Mouse (Mus musculus) MEL (cell line): ENCODE data around the gene Eipr1. TPM values are rescaled to one million over a fixed set of nuclear protein-coding genes. Genes with fewer than 3 reads are reported as not detected.

ENCODE experiments used
- DNase-seq: peaks from one replicate; pipeline ENCODE4 v3.0.0; 2011; ENCODE audit warnings: low read depth, low spot score
- H3K27ac ChIP-seq: 2 replicates; pipeline ENCODE4 v1.5.1; 2012; ENCODE audit warnings: low read depth, mild to moderate bottlenecking, control low read depth, low read length, moderate library complexity; ENCODE audit not compliant: control insufficient read depth
- H3K27me3 ChIP-seq, 2 experiments: fragments of 150-350 bp in 1 of 2; sonication (generic) in 1 of 2; 2 replicates each; pipeline ENCODE4 v1.6.1; 2012; ENCODE audit warnings: low read length in 2 of 2, mild to moderate bottlenecking in 2 of 2, improper control_type of control experiment in 1 of 2, moderate library complexity in 1 of 2; ENCODE audit not compliant: insufficient read depth in 2 of 2, control insufficient read depth in 1 of 2
- H3K36me3 ChIP-seq, 2 experiments: 2 replicates each; pipeline ENCODE4 v1.6.1; 2012 to 2014; ENCODE audit warnings: low read length in 2 of 2, improper control_type of control experiment in 1 of 2, inconsistent platforms in 1 of 2, mild to moderate bottlenecking in 1 of 2; ENCODE audit not compliant: insufficient read depth in 2 of 2, control insufficient read depth in 1 of 2
- H3K4me1 ChIP-seq, 2 experiments: fragments of 150-350 bp in 1 of 2; sonication (generic) in 1 of 2; 2 replicates each; pipeline ENCODE4 v1.6.1; 2012; ENCODE audit warnings: low read length in 2 of 2, improper control_type of control experiment in 1 of 2, mild to moderate bottlenecking in 1 of 2; ENCODE audit not compliant: insufficient read depth in 2 of 2, control insufficient read depth in 1 of 2
- H3K4me3 ChIP-seq, 2 experiments: fragments of 150-350 bp in 1 of 2; sonication (generic) in 1 of 2; 2 replicates each; pipeline ENCODE4 v1.5.1; 2012; ENCODE audit warnings: low read depth in 2 of 2, low read length in 2 of 2, mild to moderate bottlenecking in 2 of 2, moderate library complexity in 2 of 2, control low read depth in 1 of 2, improper control_type of control experiment in 1 of 2; ENCODE audit not compliant: control insufficient read depth in 1 of 2, insufficient read depth in 1 of 2
- H3K79me2 ChIP-seq: 2 replicates; pipeline ENCODE4 v1.6.1; 2012; ENCODE audit warnings: mild to moderate bottlenecking, low read length, moderate library complexity; ENCODE audit not compliant: control insufficient read depth, poor library complexity, insufficient read depth
- H3K9ac ChIP-seq: 2 replicates; pipeline ENCODE4 v1.6.1; 2012; ENCODE audit warnings: low read depth, mild to moderate bottlenecking, control low read depth, low read length, moderate library complexity; ENCODE audit not compliant: control insufficient read depth, poor library complexity, severe bottlenecking
- H3K9me3 ChIP-seq: fragments of 150-350 bp; sonication (generic); replicated peaks from 2 replicates; pipeline ENCODE4 v1.6.1; 2012; ENCODE audit warnings: mild to moderate bottlenecking, low read length, improper control_type of control experiment, moderate library complexity; ENCODE audit not compliant: insufficient read depth
- CHD1 ChIP-seq: IDR thresholded peaks from 2 replicates; pipeline ENCODE4 v1.6.1; 2012; ENCODE audit warnings: low read depth, mild to moderate bottlenecking, inconsistent platforms, low read length, improper control_type of control experiment
- CTCF ChIP-seq, 3 experiments: IDR thresholded peaks in 2 of 3; conservative IDR thresholded peaks in 1 of 3; 2 replicates each; pipeline ENCODE4 v1.5.1; 2011 to 2012; ENCODE audit warnings: low read length in 3 of 3, low read depth in 2 of 3, mild to moderate bottlenecking in 2 of 3, improper control_type of control experiment in 1 of 3, inconsistent platforms in 1 of 3, mixed read lengths in 1 of 3, moderate library complexity in 1 of 3; ENCODE audit not compliant: control insufficient read depth in 1 of 3, insufficient read depth in 1 of 3, poor library complexity in 1 of 3, severe bottlenecking in 1 of 3
- E2F4 ChIP-seq: IDR thresholded peaks from 2 replicates; pipeline ENCODE4 v1.6.1; 2011; ENCODE audit warnings: low read depth, low read length, improper control_type of control experiment, borderline replicate concordance
- ELF1 ChIP-seq: IDR thresholded peaks from 2 replicates; pipeline ENCODE4 v1.6.1; 2014; ENCODE audit warnings: low read depth, mild to moderate bottlenecking, inconsistent platforms, low read length, improper control_type of control experiment, moderate library complexity
- ETS1 ChIP-seq: IDR thresholded peaks from 2 replicates; pipeline ENCODE4 v1.6.1; 2012; ENCODE audit warnings: low read depth, mild to moderate bottlenecking, inconsistent platforms, low read length, improper control_type of control experiment, moderate library complexity
- KAT2A ChIP-seq: conservative IDR thresholded peaks from 2 replicates; pipeline ENCODE4 v1.6.1; 2012; ENCODE audit warnings: low read depth, low read length, improper control_type of control experiment, inconsistent platforms
- MAZ ChIP-seq: IDR thresholded peaks from 2 replicates; pipeline ENCODE4 v1.6.1; 2012; ENCODE audit warnings: low read depth, mild to moderate bottlenecking, inconsistent platforms, low read length, improper control_type of control experiment
- MYC ChIP-seq: IDR thresholded peaks from 2 replicates; pipeline ENCODE4 v1.6.1; 2011; ENCODE audit warnings: low read depth, mild to moderate bottlenecking, low read length, improper control_type of control experiment, moderate library complexity
- NELFE ChIP-seq: IDR thresholded peaks from 2 replicates; pipeline ENCODE4 v1.6.1; 2011; ENCODE audit warnings: low read depth, low read length, improper control_type of control experiment
- NRF1 ChIP-seq: IDR thresholded peaks from 2 replicates; pipeline ENCODE4 v1.6.1; 2014; ENCODE audit warnings: low read depth, mild to moderate bottlenecking, inconsistent platforms, low read length, improper control_type of control experiment, moderate library complexity; ENCODE audit not compliant: poor library complexity, insufficient read depth, severe bottlenecking
- POLR2AphosphoS2 ChIP-seq: IDR thresholded peaks from 2 replicates; pipeline ENCODE4 v1.6.1; 2011; ENCODE audit warnings: low read length, improper control_type of control experiment
- POLR2AphosphoS5 ChIP-seq: IDR thresholded peaks from 2 replicates; pipeline ENCODE4 v1.6.1; 2012; ENCODE audit warnings: low read depth, borderline replicate concordance, mild to moderate bottlenecking, inconsistent platforms, low read length, moderate library complexity, mixed read lengths
- RAD21 ChIP-seq: IDR thresholded peaks from 2 replicates; pipeline ENCODE4 v1.6.1; 2011; ENCODE audit warnings: mild to moderate bottlenecking, low read depth, low read length, improper control_type of control experiment
- SIN3A ChIP-seq: IDR thresholded peaks from 2 replicates; pipeline ENCODE4 v1.6.1; 2012; ENCODE audit warnings: low read length, improper control_type of control experiment, inconsistent platforms
- SMC3 ChIP-seq: IDR thresholded peaks from 2 replicates; pipeline ENCODE4 v1.6.1; 2011; ENCODE audit warnings: low read depth, low read length, improper control_type of control experiment
- TBP ChIP-seq: IDR thresholded peaks from 2 replicates; pipeline ENCODE4 v1.8.0; 2011; ENCODE audit warnings: low read depth, low read length, improper control_type of control experiment
- UBTF ChIP-seq: IDR thresholded peaks from 2 replicates; pipeline ENCODE4 v1.6.1; 2012; ENCODE audit warnings: low read depth, mild to moderate bottlenecking, inconsistent platforms, low read length, improper control_type of control experiment, moderate library complexity, borderline replicate concordance; ENCODE audit not compliant: insufficient read depth
- ZKSCAN1 ChIP-seq: IDR thresholded peaks from 2 replicates; pipeline ENCODE4 v1.6.1; 2012; ENCODE audit warnings: low read depth, mild to moderate bottlenecking, inconsistent platforms, low read length, improper control_type of control experiment, moderate library complexity
- ZMIZ1 ChIP-seq: IDR thresholded peaks from 2 replicates; pipeline ENCODE4 v1.6.1; 2012; ENCODE audit warnings: low read depth, mild to moderate bottlenecking, inconsistent platforms, low read length, improper control_type of control experiment, moderate library complexity
- polyA plus RNA-seq, 2 experiments: library from polyadenylated mRNA; stranded (reverse) in 1 of 2; unstranded in 1 of 2; fragments of >175 nt in 1 of 2; fragments of >200 nt in 1 of 2; gene quantifications; 2 replicates each; pipeline versions ENCODE4 v1.2.1 to v1.2.4; 2012; ENCODE audit warnings: low replicate concordance in 2 of 2, low read depth in 1 of 2; ENCODE audit not compliant: insufficient read length in 2 of 2, insufficient read depth in 1 of 2, missing spikeins in 1 of 2
- total RNA-seq: library from RNA; depleted of rRNA; stranded (reverse); fragments of 300-350 nt; gene quantifications from 2 replicates; pipeline ENCODE4 v1.2.3, GENCODE M21; 2012

Gene Eipr1
- total and polyA plus RNA-seq, 3 experiments: 45.8 to 51.5 TPM; not detected in 1

- DNase-seq: no peak
- Histone ChIP-seq H3K4me1 (no peaks in the 10 kb centered on the region), H3K9ac (no peak overlapping the region), H3K9me3 (no peaks in the 10 kb centered on the region), H3K36me3 (peaks cover 0 to 4% of the 10 kb centered on the region in 2 experiments; a peak in 1 of 4 replicates), H3K79me2 (no peaks in the 10 kb centered on the region), H3K4me3 (no peak overlapping the region), H3K27me3 (no peaks in the 10 kb centered on the region), H3K27ac (no peak overlapping the region)
- TF ChIP-seq SIN3A: no peak
- no peak for TF ChIP-seq RAD21
- TF ChIP-seq POLR2AphosphoS5: no peak
- no peak for TF ChIP-seq ETS1
- no peak for TF ChIP-seq ZKSCAN1
- TF ChIP-seq MYC: no peak
- TF ChIP-seq ZMIZ1: no peak
- TF ChIP-seq TBP: no peak
- TF ChIP-seq NELFE: no peak
- no peak for TF ChIP-seq CHD1
Observed at GRCm38 (mm10) chr12:28708154-28708553, 43.4 kb upstream of the Eipr1 start.

- H3K79me2 ChIP-seq: no peaks in the 10 kb centered on the region
- H3K9ac ChIP-seq: no peak overlapping the region
- no peak overlapping the region for H3K4me3 ChIP-seq
- no peaks in the 10 kb centered on the region for H3K27me3 ChIP-seq
- DNase-seq: no peak
- H3K36me3 ChIP-seq: peaks cover 0 to 2% of the 10 kb centered on the region in 2 experiments; a peak in 1 of 4 replicates
- H3K4me1 ChIP-seq: no peaks in the 10 kb centered on the region
- no peak for TF ChIP-seq MAZ
- no peak for TF ChIP-seq ZMIZ1
- no peak for TF ChIP-seq KAT2A
- H3K9me3 ChIP-seq: no peaks in the 10 kb centered on the region
- H3K27ac ChIP-seq: no peak overlapping the region
Observed at GRCm38 (mm10) chr12:28710566-28711185, 40.9 kb upstream of the Eipr1 start.

- Histone ChIP-seq H3K27ac (no peak overlapping the region), H3K4me3 (no peak overlapping the region), H3K9ac (no peak overlapping the region), H3K27me3 (no peaks in the 10 kb centered on the region), H3K4me1 (no peaks in the 10 kb centered on the region), H3K36me3 (peaks cover 0 to 7% of the 10 kb centered on the region in 2 experiments; a peak in 2 of 4 replicates), H3K79me2 (no peaks in the 10 kb centered on the region), H3K9me3 (no peaks in the 10 kb centered on the region)
- TF ChIP-seq POLR2AphosphoS2 (no peak), ZMIZ1 (no peak), RAD21 (no peak), SMC3 (no peak), CTCF (IDR thresholded peaks at IDR 0.05 in 2 of 3, conservative IDR thresholded peaks at IDR 0.05 in 1 of 3; ENCODE audit: control insufficient read depth in 1 of 3, insufficient read depth in 1 of 3, low read depth in 2 of 3, low read length in 3 of 3, poor library complexity in 1 of 3, severe bottlenecking in 1 of 3) (no peak), UBTF (no peak), NRF1 (no peak), ELF1 (no peak), E2F4 (no peak)
- DNase-seq: no peak
Observed at GRCm38 (mm10) chr12:28714822-28715632, 36.6 kb upstream of the Eipr1 start.
